Mouse (Mus musculus): Measurements from ENCODE around the gene Anks1b.

DNA sequence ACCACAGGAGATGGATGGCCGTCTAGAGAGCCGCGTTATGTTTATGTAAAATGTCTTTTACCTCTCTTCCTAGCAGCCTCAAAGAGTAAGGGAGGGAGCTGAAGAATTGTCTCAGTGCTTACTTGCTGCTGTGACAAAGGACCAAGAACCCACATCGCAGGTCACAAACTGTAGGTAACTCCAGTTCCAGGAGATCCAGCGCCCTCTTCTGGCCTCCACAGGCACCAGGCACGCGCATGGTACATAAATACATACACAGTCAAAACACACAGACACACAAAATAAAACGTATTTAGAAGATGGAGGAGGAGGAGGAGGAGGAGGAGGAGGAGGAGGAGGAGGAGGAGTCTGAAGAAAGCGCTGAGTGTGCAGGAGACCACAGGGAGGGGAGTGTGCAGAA, 845.4 kb downstream of the Anks1b start:
- no peak for TF ChIP-seq CTCF (IDR thresholded peaks at IDR 0.05; ENCODE audit: extremely low read depth, insufficient read length, insufficient replicate concordance, low read depth, low read length)
- TF ChIP-seq POLR2A (IDR thresholded peaks at IDR 0.05; ENCODE audit: low read depth, low read length), result no peak

All from small intestine, adult 2 months (tissue).